Mouse (Mus musculus) megakaryocyte, embryonic 14.5 days (primary cell): ENCODE measurements around the gene Ppp1r9a. TPM values are rescaled to one million over a fixed set of nuclear protein-coding genes. Genes with fewer than 3 reads are reported as not detected.
A peak's percentile ranks its signal among the peaks of the same experiment; 100 is the strongest.

ENCODE experiments used
- H3K27me3 ChIP-seq: replicated peaks from 2 replicates; pipeline ENCODE3; 2012; ENCODE audit warnings: inconsistent platforms
- H3K36me3 ChIP-seq: replicated peaks from 2 replicates; pipeline ENCODE3; 2012; ENCODE audit warnings: low read length, inconsistent platforms, mixed read lengths
- H3K4me1 ChIP-seq: 2 replicates; pipeline ENCODE4 v1.6.1; 2012; ENCODE audit warnings: inconsistent platforms
- H3K4me3 ChIP-seq: replicated peaks from 2 replicates; pipeline ENCODE3; 2012; ENCODE audit warnings: moderate library complexity, mild to moderate bottlenecking, inconsistent platforms
- H3K9me3 ChIP-seq: 2 replicates; pipeline ENCODE4 v1.6.1; 2012; ENCODE audit warnings: inconsistent platforms
- FLI1 ChIP-seq: IDR thresholded peaks from 2 replicates; pipeline ENCODE4 v1.6.1; 2012; ENCODE audit warnings: low read length, inconsistent platforms, mixed read lengths
- GATA1 ChIP-seq: IDR thresholded peaks from 3 replicates; pipeline ENCODE4 v1.6.1; 2012; ENCODE audit warnings: mixed read lengths, low read length, inconsistent platforms, borderline replicate concordance
- polyA plus RNA-seq: library from polyadenylated mRNA; stranded (reverse); fragments of >175 nt; gene quantifications from 2 replicates; pipeline ENCODE4 v1.2.3, GENCODE M21; 2012; ENCODE audit warnings: low replicate concordance; ENCODE audit not compliant: insufficient read depth

Gene Ppp1r9a
- polyA plus RNA-seq, 1 experiment, result 2.5 TPM

- Histone ChIP-seq H3K9me3 (no peaks in the 10 kb centered on the region), H3K36me3 (no peaks in the 10 kb centered on the region), H3K27me3 (no peaks in the 10 kb centered on the region), H3K4me1 (peaks cover 37% of the 10 kb centered on the region), H3K4me3 (no peak overlapping the region)
- TF ChIP-seq GATA1 (no peak), FLI1 (no peak)
These were observed 190.1 kb downstream of the Ppp1r9a start for GRCm38 (mm10) chr6:5092795-5093194.

GRCm38 (mm10) chr6:5093516-5093915, 190.8 kb downstream of the Ppp1r9a start:
- Histone ChIP-seq H3K9me3 (no peaks in the 10 kb centered on the region), H3K27me3 (no peaks in the 10 kb centered on the region), H3K4me3 (peak overlapping the region; percentile 67), H3K4me1 (peaks cover 38% of the 10 kb centered on the region), H3K36me3 (no peaks in the 10 kb centered on the region)
- TF ChIP-seq GATA1 (no peak), FLI1 (no peak)

GRCm38 (mm10) chr6:5095365-5095973, 192.8 kb downstream of the Ppp1r9a start:
- Histone ChIP-seq H3K4me1 (peaks cover 36% of the 10 kb centered on the region), H3K36me3 (no peaks in the 10 kb centered on the region), H3K4me3 (no peak overlapping the region), H3K9me3 (no peaks in the 10 kb centered on the region), H3K27me3 (no peaks in the 10 kb centered on the region)
- no peak for TF ChIP-seq GATA1
- no peak for TF ChIP-seq FLI1

GRCm38 (mm10) chr6:5097309-5097708, 194.6 kb downstream of the Ppp1r9a start:
- H3K27me3 ChIP-seq, result no peaks in the 10 kb centered on the region
- H3K36me3 ChIP-seq, result no peaks in the 10 kb centered on the region
- H3K4me3 ChIP-seq, result no peak overlapping the region
- no peak for TF ChIP-seq GATA1
- H3K4me1 ChIP-seq, result peaks cover 20% of the 10 kb centered on the region
- H3K9me3 ChIP-seq, result no peaks in the 10 kb centered on the region

- H3K4me3 ChIP-seq, result no peak overlapping the region
- H3K4me1 ChIP-seq, result peaks cover 18% of the 10 kb centered on the region
- H3K36me3 ChIP-seq, result no peaks in the 10 kb centered on the region
- TF ChIP-seq FLI1 (no peak), GATA1 (no peak)
- H3K27me3 ChIP-seq, result no peaks in the 10 kb centered on the region
- no peaks in the 10 kb centered on the region for H3K9me3 ChIP-seq
These were observed 196.6 kb downstream of the Ppp1r9a start for GRCm38 (mm10) chr6:5099282-5099681.

GRCm38 (mm10) chr6:5099842-5100241, 197.1 kb downstream of the Ppp1r9a start:
- H3K27me3 ChIP-seq, result no peaks in the 10 kb centered on the region
- H3K4me3 ChIP-seq, result no peak overlapping the region
- H3K4me1 ChIP-seq, result peaks cover 19% of the 10 kb centered on the region
- H3K9me3 ChIP-seq, result no peaks in the 10 kb centered on the region
- TF ChIP-seq GATA1 (no peak), FLI1 (no peak)
- H3K36me3 ChIP-seq, result no peaks in the 10 kb centered on the region

GRCm38 (mm10) chr6:5100347-5100746, 197.6 kb downstream of the Ppp1r9a start:
- no peak overlapping the region for H3K4me3 ChIP-seq
- TF ChIP-seq GATA1 (no peak), FLI1 (no peak)
- no peaks in the 10 kb centered on the region for H3K27me3 ChIP-seq
- no peaks in the 10 kb centered on the region for H3K9me3 ChIP-seq
- H3K4me1 ChIP-seq, result peaks cover 19% of the 10 kb centered on the region
- no peaks in the 10 kb centered on the region for H3K36me3 ChIP-seq

- H3K4me1 ChIP-seq, result peaks cover 28% of the 10 kb centered on the region
- no peaks in the 10 kb centered on the region for H3K9me3 ChIP-seq
- TF ChIP-seq FLI1 (no peak), GATA1 (no peak)
- H3K4me3 ChIP-seq, result no peak overlapping the region
- H3K27me3 ChIP-seq, result no peaks in the 10 kb centered on the region
- H3K36me3 ChIP-seq, result no peaks in the 10 kb centered on the region
These were observed 200.0 kb downstream of the Ppp1r9a start for GRCm38 (mm10) chr6:5102741-5103140.

GRCm38 (mm10) chr6:5103769-5104168, 201.1 kb downstream of the Ppp1r9a start:
- H3K27me3 ChIP-seq, result no peaks in the 10 kb centered on the region
- H3K4me3 ChIP-seq, result peak overlapping the region; percentile 31
- H3K36me3 ChIP-seq, result no peaks in the 10 kb centered on the region
- H3K4me1 ChIP-seq, result peaks cover 25% of the 10 kb centered on the region
- no peaks in the 10 kb centered on the region for H3K9me3 ChIP-seq
- TF ChIP-seq GATA1 (no peak), FLI1 (no peak)

- H3K4me3 ChIP-seq, result no peak overlapping the region
- no peak for TF ChIP-seq GATA1
- no peak for TF ChIP-seq FLI1
- no peaks in the 10 kb centered on the region for H3K27me3 ChIP-seq
- H3K4me1 ChIP-seq, result peaks cover 22% of the 10 kb centered on the region
- no peaks in the 10 kb centered on the region for H3K36me3 ChIP-seq
- H3K9me3 ChIP-seq, result no peaks in the 10 kb centered on the region
These were observed 201.5 kb downstream of the Ppp1r9a start for GRCm38 (mm10) chr6:5104238-5104637.

GRCm38 (mm10) chr6:5108494-5108893, 205.8 kb downstream of the Ppp1r9a start:
- no peaks in the 10 kb centered on the region for H3K36me3 ChIP-seq
- peaks cover 46% of the 10 kb centered on the region for H3K4me1 ChIP-seq
- H3K4me3 ChIP-seq, result no peak overlapping the region
- TF ChIP-seq FLI1, result no peak
- no peak for TF ChIP-seq GATA1
- H3K27me3 ChIP-seq, result no peaks in the 10 kb centered on the region
- no peaks in the 10 kb centered on the region for H3K9me3 ChIP-seq
